Mouse (Mus musculus): ENCODE results near the gene Btbd17.

DNA sequence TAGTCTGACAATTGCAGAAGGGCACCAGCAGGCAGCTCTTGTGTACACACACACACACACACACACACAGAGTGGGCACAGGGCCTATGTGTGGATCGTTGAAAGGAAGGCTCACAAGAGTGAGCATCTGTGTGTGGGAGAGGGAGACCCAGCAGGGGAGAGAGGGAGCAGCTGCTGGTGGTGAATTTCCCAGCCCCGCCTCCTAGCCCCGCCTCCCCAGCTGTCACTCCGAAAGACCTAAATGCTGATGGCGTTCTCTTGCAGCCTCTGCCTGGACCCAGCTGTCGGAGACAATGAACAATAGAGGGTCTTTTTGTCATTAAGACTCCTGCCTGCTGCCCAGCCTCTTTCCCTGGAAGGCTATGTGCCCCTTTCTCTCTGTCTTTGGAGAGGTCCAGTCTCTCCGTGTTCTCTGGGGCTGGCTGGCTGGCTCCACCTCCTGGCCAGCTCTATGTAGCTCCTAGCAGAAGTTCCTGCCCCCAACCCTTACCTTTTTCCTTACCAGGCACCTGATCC, 456 bp downstream of the Btbd17 start:
- no peak for TF ChIP-seq POLR2A (IDR thresholded peaks at IDR 0.05; ENCODE audit: borderline replicate concordance, low read depth, low read length)
- peak; percentile 18; the same call in 1 of the 2 replicates for TF ChIP-seq CTCF (IDR thresholded peaks at IDR 0.05; ENCODE audit: low read depth, low read length)
